Mouse (Mus musculus) CD4-positive naive resting alpha-beta T cell, adult 57 days (primary cell): ENCODE data around the gene Ceacam20. TPM values are rescaled to one million over a fixed set of nuclear protein-coding genes. Genes with fewer than 3 reads are reported as not detected.

Experiments
- total RNA-seq: library from RNA; stranded (reverse); gene quantifications from one replicate; pipeline ENCODE4 v1.2.4, GENCODE M21; 2023

Gene Ceacam20
- total RNA-seq: not detected

DNA sequence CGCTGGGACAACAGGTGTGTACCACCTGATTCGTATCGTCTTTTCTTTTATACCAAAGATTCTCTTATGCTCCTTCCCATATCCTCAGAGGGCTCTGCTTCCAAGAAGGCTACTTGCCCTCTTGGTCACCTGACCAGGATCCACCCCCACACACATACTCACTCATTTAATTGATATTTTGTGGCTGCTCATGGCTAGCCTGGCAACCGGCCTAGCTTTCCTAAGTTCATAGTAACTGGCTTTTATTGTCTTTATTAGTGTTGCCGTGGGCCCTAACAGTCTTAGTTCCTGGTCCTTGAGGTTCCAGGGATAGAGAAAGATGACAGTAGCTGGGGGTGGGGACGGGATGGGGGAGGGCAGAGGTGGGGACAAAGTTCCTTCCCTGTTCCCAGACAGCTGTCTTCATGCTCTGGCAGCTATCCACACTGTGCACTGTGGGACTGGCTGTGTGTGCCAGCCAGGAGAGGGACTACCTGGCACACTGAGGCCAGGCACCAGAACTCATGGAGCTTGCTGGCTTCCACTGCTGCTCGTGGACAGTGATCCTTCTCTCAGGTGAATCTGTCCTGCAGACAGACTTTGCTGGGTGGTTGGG is at the start of gene Ceacam20:
Gene Ceacam20 (plus strand): TSS at position 428 of the 595 bp plus-strand sequence.

DNA sequence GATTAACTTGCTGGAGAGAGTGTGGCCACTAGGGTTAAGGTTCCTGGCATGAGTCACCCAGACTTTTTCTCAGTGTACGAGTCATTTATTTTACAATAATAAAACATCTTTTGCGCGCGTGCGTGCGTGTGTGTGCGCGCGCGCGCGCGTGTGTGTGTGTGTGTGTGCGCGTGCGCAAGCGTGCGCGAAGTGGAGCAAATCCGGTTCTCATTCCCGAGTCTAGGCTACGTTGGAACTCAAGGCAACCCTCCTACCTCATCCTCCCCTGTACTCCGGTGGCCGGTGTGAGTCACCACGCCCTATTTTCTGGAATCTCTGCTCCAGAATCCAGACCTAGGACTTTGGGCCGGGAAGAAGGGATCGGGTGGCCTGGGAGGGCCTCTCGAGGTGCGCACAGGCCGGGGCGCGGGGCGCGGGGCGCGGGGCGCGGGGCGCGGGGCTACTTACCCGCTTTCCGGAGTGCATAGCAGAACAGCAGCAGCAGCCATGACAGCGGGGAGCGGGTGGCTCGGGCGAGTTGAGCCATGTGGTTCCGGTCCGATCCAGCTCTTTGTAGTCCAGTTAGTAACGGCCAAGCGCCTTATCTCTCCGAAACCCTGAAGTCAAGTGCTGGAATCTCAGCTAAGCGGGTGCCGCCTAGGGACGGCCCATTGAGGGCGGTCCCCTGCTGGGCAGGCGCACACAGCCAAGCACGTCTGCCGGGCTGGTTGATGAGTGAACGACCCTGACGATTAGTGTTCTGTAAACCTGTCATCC is 44.5 kb upstream of the Ceacam20 start, which contains the start of gene Pvr:
Gene Pvr (minus strand): TSS at position 655 of the 756 bp plus-strand sequence.

DNA sequence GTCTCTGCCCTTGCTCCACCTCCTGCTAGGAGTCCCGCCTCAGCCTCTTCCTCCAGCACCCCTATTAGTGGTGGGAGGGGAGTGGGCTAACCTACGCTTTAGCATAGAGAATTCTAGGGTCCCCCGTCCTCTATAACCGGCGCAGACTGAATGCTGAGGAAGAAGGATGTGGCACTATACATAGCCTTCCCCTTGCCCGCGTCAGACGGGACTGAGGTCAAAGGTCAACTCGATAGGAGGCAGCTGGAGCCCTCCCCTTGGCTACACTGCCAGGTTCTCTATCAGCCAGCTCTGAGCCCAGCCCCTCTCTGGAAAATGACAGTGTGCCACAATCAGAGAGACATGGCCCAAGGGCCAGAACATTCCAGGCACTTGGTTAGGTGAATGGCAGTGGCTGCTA is 14.6 kb upstream of the Ceacam20 start, which contains the start of gene Igsf23:
Gene Igsf23 (minus strand): TSS at position 168 of the 400 bp plus-strand sequence.

DNA sequence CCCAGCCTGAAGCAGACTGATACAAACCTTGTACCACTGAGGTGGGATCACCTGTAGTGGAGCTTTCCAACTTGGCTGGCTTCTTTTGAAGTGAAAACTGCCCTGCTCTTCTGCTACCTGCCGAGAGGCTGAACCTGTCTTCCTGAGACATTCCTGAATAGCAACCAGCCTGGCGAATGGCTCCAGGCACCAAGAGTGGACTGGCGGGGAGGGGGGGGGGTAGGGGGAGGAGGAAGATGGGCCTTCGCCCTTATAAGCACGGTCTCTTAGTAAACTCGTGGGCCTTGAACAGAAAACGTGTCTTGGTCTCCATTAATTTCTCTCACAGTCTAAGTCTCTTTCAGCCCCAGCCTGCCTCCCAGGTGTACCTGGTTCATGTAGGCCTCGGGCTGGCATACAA is 26.0 kb downstream of the Ceacam20 start, which contains the start of gene Nlrp9b:
Gene Nlrp9b (plus strand): TSS at position 301 of the 400 bp plus-strand sequence.

Other genes starting within 250 kb of the Ceacam20 start
- gene Tomm40, start 250.0 kb upstream of the Ceacam20 start, total RNA-seq: 56.8 TPM
- 0.62 TPM for gene Nectin2, start 214.9 kb upstream of the Ceacam20 start, total RNA-seq
- 2.0 TPM for gene Bcam, start 194.4 kb upstream of the Ceacam20 start, total RNA-seq
- not detected for gene Cblc, start 168.6 kb upstream of the Ceacam20 start, total RNA-seq
- gene Bcl3, start 142.6 kb upstream of the Ceacam20 start, total RNA-seq: 35.9 TPM
- not detected for gene Gm19345, start 113.4 kb upstream of the Ceacam20 start, total RNA-seq
- 0.68 TPM for gene Ceacam16, start 104.1 kb upstream of the Ceacam20 start, total RNA-seq
- not detected for gene Ceacam19, start 77.4 kb upstream of the Ceacam20 start, total RNA-seq
- 92.4 TPM for gene Pvr, start 44.3 kb upstream of the Ceacam20 start, total RNA-seq
- 5.5 TPM for gene Igsf23, start 14.7 kb upstream of the Ceacam20 start, total RNA-seq
- not detected for gene Nlrp9b, start 26.1 kb downstream of the Ceacam20 start, total RNA-seq
- gene Vmn1r91, start 134.3 kb downstream of the Ceacam20 start, total RNA-seq: not detected
- gene Gm16442, start 157.2 kb downstream of the Ceacam20 start, total RNA-seq: not detected
- gene Vmn1r93, start 173.7 kb downstream of the Ceacam20 start, total RNA-seq: not detected
- not detected for gene Vmn1r94, start 203.0 kb downstream of the Ceacam20 start, total RNA-seq
- gene Vmn1r95, start 228.3 kb downstream of the Ceacam20 start, total RNA-seq: not detected
- gene Gm6164, start 240.2 kb downstream of the Ceacam20 start, total RNA-seq: not detected